Mouse (Mus musculus) CH12.LX (cell line): Measurements from ENCODE around the gene Gp6.

Source experiments
- CTCF ChIP-seq, 2 experiments: IDR thresholded peaks in 1 of 2; conservative IDR thresholded peaks in 1 of 2; 2 replicates each; pipeline ENCODE4 v1.5.1; 2011 to 2012; ENCODE audit warnings: low read depth in 2 of 2, low read length in 2 of 2, improper control_type of control experiment in 1 of 2, inconsistent platforms in 1 of 2, mild to moderate bottlenecking in 1 of 2, moderate library complexity in 1 of 2
- E2F4 ChIP-seq: IDR thresholded peaks from 2 replicates; pipeline ENCODE4 v1.6.1; 2011; ENCODE audit warnings: low read depth, low read length, improper control_type of control experiment; ENCODE audit not compliant: insufficient replicate concordance
- EP300 ChIP-seq: IDR thresholded peaks from 2 replicates; pipeline ENCODE4 v1.6.1; 2011; ENCODE audit warnings: low read length, improper control_type of control experiment
- MAX ChIP-seq: IDR thresholded peaks from 2 replicates; pipeline ENCODE4 v1.6.1; 2011; ENCODE audit warnings: low read length, improper control_type of control experiment
- MEF2A ChIP-seq: IDR thresholded peaks from 2 replicates; pipeline ENCODE4 v1.6.1; 2014; ENCODE audit warnings: low read depth, mild to moderate bottlenecking, inconsistent platforms, low read length, improper control_type of control experiment, borderline replicate concordance
- NRF1 ChIP-seq: IDR thresholded peaks from 2 replicates; pipeline ENCODE4 v1.6.1; 2014; ENCODE audit warnings: low read depth, mild to moderate bottlenecking, inconsistent platforms, low read length, improper control_type of control experiment, moderate library complexity
- PAX5 ChIP-seq: IDR thresholded peaks from 2 replicates; pipeline ENCODE4 v1.6.1; 2012; ENCODE audit warnings: low read length, inconsistent platforms, mixed read lengths
- POLR2A ChIP-seq: IDR thresholded peaks from 2 replicates; pipeline ENCODE4 v1.6.1; 2011; ENCODE audit warnings: low read depth, mild to moderate bottlenecking, improper control_type of control experiment, low read length
- ZC3H11A ChIP-seq: IDR thresholded peaks from 2 replicates; pipeline ENCODE4 v1.6.1; 2012; ENCODE audit warnings: low read depth, mild to moderate bottlenecking, inconsistent platforms, low read length, improper control_type of control experiment

GRCm38 (mm10) chr7:4440549-4440948 lies 43.0 kb upstream of the Gp6 start:
- TF ChIP-seq CTCF (conservative IDR thresholded peaks at IDR 0.05 in 1 of 2, IDR thresholded peaks at IDR 0.05 in 1 of 2; ENCODE audit: low read depth in 2 of 2, low read length in 2 of 2) (no peak), PAX5 (no peak), ZC3H11A (no peak), EP300 (no peak), NRF1 (no peak), MEF2A (no peak), MAX (no peak), POLR2A (no peak), E2F4 (no peak)
